Mouse (Mus musculus): Measurements from ENCODE around the gene Elovl5. TPM values are rescaled to one million over a fixed set of nuclear protein-coding genes. Genes with fewer than 3 reads are reported as not detected.

The Elovl5 gene
- polyA plus RNA-seq, 1 experiment from 2014 or later = 106 TPM

DNA sequence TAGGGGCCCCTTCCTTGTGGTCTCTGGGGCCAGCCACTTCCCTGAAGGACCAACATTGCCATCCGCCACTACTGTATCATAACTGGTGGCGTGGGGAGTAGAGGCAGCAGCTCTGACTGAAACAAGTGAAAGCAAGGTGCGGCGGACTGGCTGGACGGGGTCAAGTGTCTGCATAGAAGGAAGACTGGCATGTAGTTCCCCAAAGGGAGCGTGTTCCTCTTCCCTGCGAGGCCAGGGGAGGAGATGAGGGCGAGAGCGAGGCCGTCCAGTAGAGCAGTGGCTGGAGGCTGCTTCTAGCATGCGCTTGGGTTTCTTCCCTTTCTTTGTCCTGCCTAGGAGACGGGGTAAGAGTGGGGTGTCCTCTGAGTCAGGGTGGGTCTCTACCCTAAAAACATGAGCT, 42.6 kb downstream of the Elovl5 start:
- no peaks in the 10 kb centered on the region; the same call in 1 of the 2 replicates for H3K4me1 ChIP-seq (ENCODE audit: control insufficient read depth, insufficient read depth, low read length)
- H3K4me3 ChIP-seq (ENCODE audit: low read depth, low read length) = no peak overlapping the region
- 95% methylated on average over 12 of the region's 12 CpGs for WGBS
- no peaks in the 10 kb centered on the region for H3K9me3 ChIP-seq (replicated peaks; ENCODE audit: control insufficient read depth, low read length)
- H3K27ac ChIP-seq (replicated peaks; ENCODE audit: low read depth, low read length) = no peak overlapping the region
- no peaks in the 10 kb centered on the region for H3K36me3 ChIP-seq (replicated peaks; ENCODE audit: control insufficient read depth, insufficient read depth, low read depth, low read length)
- ATAC-seq (replicated peaks; ENCODE audit: insufficient number of reproducible peaks, low FRiP score, low TSS enrichment, low read depth) (no peak), DNase-seq (ENCODE audit: low spot score) (no peak)
- no peaks in the 10 kb centered on the region for H3K27me3 ChIP-seq (ENCODE audit: control insufficient read depth, insufficient read depth, low read length)
- no peak overlapping the region for H3K9ac ChIP-seq (replicated peaks; ENCODE audit: low read length)
- no peak overlapping the region for H3K4me2 ChIP-seq (ENCODE audit: low read depth, low read length)

DNA sequence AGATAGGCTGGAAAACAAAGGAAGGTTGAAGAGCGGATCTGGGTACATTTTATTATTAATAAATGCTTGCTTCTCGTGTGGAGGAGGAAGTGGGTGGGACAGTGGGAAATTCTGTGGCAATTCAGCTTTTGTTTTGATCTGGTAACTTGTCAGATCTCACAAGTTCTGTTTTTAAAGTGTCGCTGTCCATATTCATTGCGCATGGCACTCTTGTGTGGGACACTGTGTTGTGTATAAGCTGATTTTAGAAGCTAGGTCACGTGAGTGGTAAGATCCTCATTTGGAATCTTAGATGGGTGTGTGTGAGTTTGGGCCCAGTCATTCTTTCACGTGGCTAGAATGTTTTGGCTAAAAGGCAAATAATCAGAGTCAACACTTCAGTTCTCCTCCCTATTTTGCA, 44.2 kb downstream of the Elovl5 start:
- Histone ChIP-seq H3K27ac (replicated peaks; ENCODE audit: low read depth, low read length) (no peak overlapping the region), H3K9me3 (replicated peaks; ENCODE audit: control insufficient read depth, low read length) (no peaks in the 10 kb centered on the region), H3K9ac (replicated peaks; ENCODE audit: low read length) (no peak overlapping the region), H3K4me3 (ENCODE audit: low read depth, low read length) (no peak overlapping the region), H3K27me3 (ENCODE audit: control insufficient read depth, insufficient read depth, low read length) (no peaks in the 10 kb centered on the region), H3K4me2 (ENCODE audit: low read depth, low read length) (no peak overlapping the region), H3K36me3 (replicated peaks; ENCODE audit: control insufficient read depth, insufficient read depth, low read depth, low read length) (no peaks in the 10 kb centered on the region), H3K4me1 (ENCODE audit: control insufficient read depth, insufficient read depth, low read length) (no peaks in the 10 kb centered on the region; the same call in 1 of the 2 replicates)
- WGBS = 81% methylated on average over 6 of the region's 6 CpGs
- DNase-seq (ENCODE audit: low spot score) (no peak), ATAC-seq (replicated peaks; ENCODE audit: insufficient number of reproducible peaks, low FRiP score, low TSS enrichment, low read depth) (no peak)

- Histone ChIP-seq H3K27ac (replicated peaks; ENCODE audit: low read depth, low read length) (no peak overlapping the region), H3K4me3 (ENCODE audit: low read depth, low read length) (no peak overlapping the region), H3K9me3 (replicated peaks; ENCODE audit: control insufficient read depth, low read length) (no peaks in the 10 kb centered on the region), H3K4me2 (ENCODE audit: low read depth, low read length) (no peak overlapping the region; the same call in 1 of the 2 replicates), H3K36me3 (replicated peaks; ENCODE audit: control insufficient read depth, insufficient read depth, low read depth, low read length) (no peaks in the 10 kb centered on the region), H3K9ac (replicated peaks; ENCODE audit: low read length) (no peak overlapping the region; the same call in 1 of the 2 replicates), H3K4me1 (ENCODE audit: control insufficient read depth, insufficient read depth, low read length) (no peaks in the 10 kb centered on the region; the same call in 1 of the 2 replicates), H3K27me3 (ENCODE audit: control insufficient read depth, insufficient read depth, low read length) (no peaks in the 10 kb centered on the region)
- 35% methylated on average over 14 of the region's 14 CpGs for WGBS
- ATAC-seq (replicated peaks; ENCODE audit: insufficient number of reproducible peaks, low FRiP score, low TSS enrichment, low read depth) (peak; percentile 84), DNase-seq (ENCODE audit: low spot score) (peak; percentile 25)
Measured at GRCm38 (mm10) chr9:77964084-77964483, 46.9 kb downstream of the Elovl5 start.

DNA sequence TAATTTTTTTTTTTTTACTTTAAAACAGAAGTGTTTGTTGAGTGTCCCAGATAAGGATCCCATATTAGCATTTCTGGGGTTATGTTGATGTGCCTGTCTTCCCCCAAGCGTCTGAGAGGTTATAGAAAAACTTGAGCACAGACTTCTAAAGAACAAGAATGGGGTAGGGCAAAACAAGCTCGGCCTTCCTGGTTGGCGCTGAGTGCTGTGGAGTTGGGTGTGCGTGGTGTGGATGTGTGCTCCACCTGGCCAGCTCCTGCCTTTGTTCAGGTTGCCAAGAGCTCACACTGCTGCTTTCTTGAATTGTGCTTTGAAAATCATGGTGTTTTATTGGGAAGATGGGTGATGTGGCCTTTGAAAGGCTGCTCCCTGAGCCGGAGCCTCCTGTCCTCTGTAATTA, 48.1 kb downstream of the Elovl5 start:
- 80% methylated on average over 5 of the region's 5 CpGs for WGBS
- H3K9me3 ChIP-seq (replicated peaks; ENCODE audit: control insufficient read depth, low read length) = no peaks in the 10 kb centered on the region
- no peak overlapping the region for H3K27ac ChIP-seq (replicated peaks; ENCODE audit: low read depth, low read length)
- H3K36me3 ChIP-seq (replicated peaks; ENCODE audit: control insufficient read depth, insufficient read depth, low read depth, low read length) = no peaks in the 10 kb centered on the region
- no peaks in the 10 kb centered on the region for H3K27me3 ChIP-seq (ENCODE audit: control insufficient read depth, insufficient read depth, low read length)
- no peak overlapping the region for H3K4me2 ChIP-seq (ENCODE audit: low read depth, low read length)
- ATAC-seq (replicated peaks; ENCODE audit: insufficient number of reproducible peaks, low FRiP score, low TSS enrichment, low read depth) (no peak), DNase-seq (ENCODE audit: low spot score) (no peak)
- H3K4me3 ChIP-seq (ENCODE audit: low read depth, low read length) = no peak overlapping the region
- H3K4me1 ChIP-seq (ENCODE audit: control insufficient read depth, insufficient read depth, low read length) = no peaks in the 10 kb centered on the region; the same call in 1 of the 2 replicates
- H3K9ac ChIP-seq (replicated peaks; ENCODE audit: low read length) = no peak overlapping the region

GRCm38 (mm10) chr9:77965768-77966552, 48.8 kb downstream of the Elovl5 start:
- H3K27ac ChIP-seq (replicated peaks; ENCODE audit: low read depth, low read length) = no peak overlapping the region
- 87% methylated on average over 6 of the region's 6 CpGs for WGBS

GRCm38 (mm10) chr9:77966861-77967260, 49.7 kb downstream of the Elovl5 start:
- H3K36me3 ChIP-seq (replicated peaks; ENCODE audit: control insufficient read depth, insufficient read depth, low read depth, low read length) = no peaks in the 10 kb centered on the region
- H3K27me3 ChIP-seq (ENCODE audit: control insufficient read depth, insufficient read depth, low read length) = no peaks in the 10 kb centered on the region
- no peaks in the 10 kb centered on the region for H3K9me3 ChIP-seq (replicated peaks; ENCODE audit: control insufficient read depth, low read length)
- no peak overlapping the region for H3K27ac ChIP-seq (replicated peaks; ENCODE audit: low read depth, low read length)
- DNase-seq (ENCODE audit: low spot score) = no peak
- no peak for ATAC-seq (replicated peaks; ENCODE audit: insufficient number of reproducible peaks, low FRiP score, low TSS enrichment, low read depth)
- no peaks in the 10 kb centered on the region; the same call in 1 of the 2 replicates for H3K4me1 ChIP-seq (ENCODE audit: control insufficient read depth, insufficient read depth, low read length)
- WGBS = 93% methylated on average over 7 of the region's 7 CpGs
- no peak overlapping the region for H3K4me3 ChIP-seq (ENCODE audit: low read depth, low read length)
- H3K9ac ChIP-seq (replicated peaks; ENCODE audit: low read length) = no peak overlapping the region
- no peak overlapping the region for H3K4me2 ChIP-seq (ENCODE audit: low read depth, low read length)

More at GRCm38 (mm10) chr9:77965768-77966552, 48.8 kb downstream of the Elovl5 start:
- H3K9me3 ChIP-seq (replicated peaks; ENCODE audit: control insufficient read depth, low read length) = no peaks in the 10 kb centered on the region
- H3K4me3 ChIP-seq (ENCODE audit: low read depth, low read length) = no peak overlapping the region
- DNase-seq (ENCODE audit: low spot score) (no peak), ATAC-seq (replicated peaks; ENCODE audit: insufficient number of reproducible peaks, low FRiP score, low TSS enrichment, low read depth) (no peak)
- no peaks in the 10 kb centered on the region for H3K27me3 ChIP-seq (ENCODE audit: control insufficient read depth, insufficient read depth, low read length)
- H3K4me2 ChIP-seq (ENCODE audit: low read depth, low read length) = no peak overlapping the region
- no peak overlapping the region for H3K9ac ChIP-seq (replicated peaks; ENCODE audit: low read length)
- H3K36me3 ChIP-seq (replicated peaks; ENCODE audit: control insufficient read depth, insufficient read depth, low read depth, low read length) = no peaks in the 10 kb centered on the region
- H3K4me1 ChIP-seq (ENCODE audit: control insufficient read depth, insufficient read depth, low read length) = no peaks in the 10 kb centered on the region; the same call in 1 of the 2 replicates

DNA sequence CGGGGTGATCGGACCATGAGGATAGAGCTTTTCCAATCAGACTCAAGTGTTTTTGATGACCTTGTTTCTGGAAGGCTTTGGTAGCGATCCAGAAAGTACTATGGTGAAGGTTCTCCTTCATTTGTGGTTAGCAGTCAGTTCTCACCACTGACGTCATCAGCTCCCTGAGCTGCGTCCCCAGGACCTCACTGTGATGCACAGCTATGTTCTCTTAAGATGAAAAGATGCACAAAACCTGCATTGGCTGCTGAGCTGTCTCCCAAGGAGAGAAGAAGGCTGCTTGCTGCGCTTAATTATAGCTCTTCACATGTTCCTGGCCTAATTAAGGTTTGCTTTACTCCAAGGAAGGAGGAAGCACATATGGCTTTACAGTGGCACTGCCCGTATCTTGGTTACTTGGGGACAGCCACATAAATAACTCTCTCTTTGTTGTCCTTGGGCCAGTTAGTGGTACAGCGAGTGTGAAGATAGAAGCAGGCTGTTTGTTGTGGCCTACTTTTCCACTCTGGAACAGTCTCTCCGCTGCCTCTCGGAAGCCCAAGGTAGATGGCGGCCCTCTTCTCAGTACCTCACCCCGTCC, 50.5 kb downstream of the Elovl5 start:
- 90% methylated on average over 12 of the region's 12 CpGs for WGBS
- no peak overlapping the region for H3K9ac ChIP-seq (replicated peaks; ENCODE audit: low read length)
- no peaks in the 10 kb centered on the region for H3K27me3 ChIP-seq (ENCODE audit: control insufficient read depth, insufficient read depth, low read length)
- H3K4me3 ChIP-seq (ENCODE audit: low read depth, low read length) = no peak overlapping the region
- H3K4me1 ChIP-seq (ENCODE audit: control insufficient read depth, insufficient read depth, low read length) = no peaks in the 10 kb centered on the region; the same call in 1 of the 2 replicates
- no peaks in the 10 kb centered on the region for H3K36me3 ChIP-seq (replicated peaks; ENCODE audit: control insufficient read depth, insufficient read depth, low read depth, low read length)
- ATAC-seq (replicated peaks; ENCODE audit: insufficient number of reproducible peaks, low FRiP score, low TSS enrichment, low read depth) (no peak), DNase-seq (ENCODE audit: low spot score) (no peak)
- H3K4me2 ChIP-seq (ENCODE audit: low read depth, low read length) = no peak overlapping the region
- H3K9me3 ChIP-seq (replicated peaks; ENCODE audit: control insufficient read depth, low read length) = no peaks in the 10 kb centered on the region
- no peak overlapping the region for H3K27ac ChIP-seq (replicated peaks; ENCODE audit: low read depth, low read length)

Data from embryonic facial prominence, embryonic 11.5 days (tissue).